Mouse (Mus musculus): ENCODE results near the gene BC034090.

DNA sequence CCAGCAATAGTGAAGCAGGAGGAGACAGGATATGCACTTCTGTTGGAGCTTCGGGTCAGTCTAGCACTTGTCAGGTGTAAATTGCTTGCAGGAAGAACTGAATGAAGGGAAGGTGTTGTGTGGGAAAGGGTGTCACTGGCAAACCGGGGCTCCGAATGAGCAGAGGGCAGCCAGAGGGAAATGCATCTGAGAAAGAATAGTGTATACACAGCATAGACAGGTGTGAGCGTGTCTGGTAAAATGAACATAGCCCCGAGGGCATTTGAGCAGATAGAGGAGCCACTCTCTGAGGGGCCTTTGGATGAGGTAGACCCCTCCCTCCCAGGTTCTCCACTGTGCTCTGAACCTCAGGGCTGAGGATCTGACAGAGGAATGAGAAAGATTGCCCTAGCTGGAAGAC, 3.8 kb upstream of the BC034090 start:
- no peak for TF ChIP-seq CTCF (IDR thresholded peaks at IDR 0.05; ENCODE audit: insufficient read depth, low read depth, low read length)
- TF ChIP-seq POLR2A (IDR thresholded peaks at IDR 0.05; ENCODE audit: insufficient read depth, low read depth, low read length), result no peak

All from olfactory bulb, adult 2 months (tissue).